10 mouse cellular contexts compared by ENCODE assay signal in genomic region chr8:120898008-120898407, GRCm38 (mm10).
DNase-seq lines count a peak whose midpoint lies in the region; ATAC-seq lines count a peak whose summit lies in the region.
"Had no signal": no experiment of that assay in that cellular context is flagged by ENCODE, and none has a peak within 500 bp of the region (broad histone marks: within the 10 kb centered on the region; RNA-seq: fewer than 3 reads in every experiment).

No protein-coding gene starts in this region.

- H3K27me3 ChIP-seq in hindbrain, embryonic 10.5 days (ENCODE audit: insufficient read depth, poor library complexity, severe bottlenecking), result peaks cover 91% of the 10 kb centered on the region
- peaks cover 68% of the 10 kb centered on the region for H3K27me3 ChIP-seq in hindbrain, embryonic 12.5 days
- H3K27me3 ChIP-seq in liver, embryonic 13.5 days, result peaks cover 45% of the 10 kb centered on the region
- no peaks in the 10 kb centered on the region; the same call in 1 of the 2 replicates for H3K27me3 ChIP-seq in splenic B cell, adult 2 months (ENCODE audit: control insufficient read depth, insufficient read depth, low read length, poor library complexity, severe bottlenecking)
- peaks cover 35% of the 10 kb centered on the region for H3K27me3 ChIP-seq in hindbrain, embryonic 14.5 days (ENCODE audit: control insufficient read depth, insufficient read depth, low read length)

- no peak overlapping the region for H3K4me2 ChIP-seq in hindbrain, embryonic 12.5 days (replicated peaks)
- H3K4me2 ChIP-seq in liver, embryonic 13.5 days, result no peak overlapping the region
- no peak overlapping the region for H3K4me2 ChIP-seq in hindbrain, embryonic 14.5 days (replicated peaks)
- H3K4me2 ChIP-seq: embryonic facial prominence, embryonic 15.5 days; stomach, embryonic 15.5 days had no signal

- no peak overlapping the region for H3K4me3 ChIP-seq in hindbrain, embryonic 10.5 days
- no peak overlapping the region for H3K4me3 ChIP-seq in hindbrain, embryonic 12.5 days
- no peak overlapping the region for H3K4me3 ChIP-seq in liver, embryonic 13.5 days (replicated peaks)
- no peak overlapping the region for H3K4me3 ChIP-seq in hindbrain, embryonic 14.5 days (replicated peaks; ENCODE audit: low read length)
- H3K4me3 ChIP-seq: embryonic facial prominence, embryonic 15.5 days; stomach, embryonic 15.5 days had no signal

- ATAC-seq in hindbrain, embryonic 12.5 days (ENCODE audit: low FRiP score), result no peak
- no peak for ATAC-seq in liver, embryonic 13.5 days (ENCODE audit: low read depth)
- ATAC-seq in hindbrain, embryonic 14.5 days (ENCODE audit: low FRiP score), result no peak

- H3K9me3 ChIP-seq in hindbrain, embryonic 10.5 days, result peaks cover 5% of the 10 kb centered on the region; the same call in 1 of the 2 replicates
- H3K9me3 ChIP-seq in hindbrain, embryonic 12.5 days (replicated peaks), result no peaks in the 10 kb centered on the region
- no peaks in the 10 kb centered on the region for H3K9me3 ChIP-seq in liver, embryonic 13.5 days (replicated peaks)
- no peaks in the 10 kb centered on the region for H3K9me3 ChIP-seq in hindbrain, embryonic 14.5 days (ENCODE audit: control insufficient read depth, low read length)
- H3K9me3 ChIP-seq: embryonic facial prominence, embryonic 15.5 days; stomach, embryonic 15.5 days had no signal

- no peaks in the 10 kb centered on the region for H3K36me3 ChIP-seq in hindbrain, embryonic 10.5 days
- no peaks in the 10 kb centered on the region for H3K36me3 ChIP-seq in hindbrain, embryonic 12.5 days
- H3K36me3 ChIP-seq in liver, embryonic 13.5 days, result no peaks in the 10 kb centered on the region
- H3K36me3 ChIP-seq in splenic B cell, adult 2 months (ENCODE audit: control insufficient read depth, insufficient read depth, low read length, poor library complexity, severe bottlenecking), result no peaks in the 10 kb centered on the region
- H3K36me3 ChIP-seq in hindbrain, embryonic 14.5 days (replicated peaks; ENCODE audit: control insufficient read depth, insufficient read depth), result no peaks in the 10 kb centered on the region
- H3K36me3 ChIP-seq: embryonic facial prominence, embryonic 15.5 days; stomach, embryonic 15.5 days had no signal

- DNase-seq in hindbrain, embryonic 10.5 days (ENCODE audit: low spot score), result peak; percentile 66
- DNase-seq in B cell, adult 2 months, result peak; percentile 46 to 55
- DNase-seq in WW6 (ENCODE audit: low read depth, low spot score), result peak; percentile 63
- DNase-seq in gastrocnemius, postnatal 10 days, result peak; percentile 57
- peak; percentile 24 for DNase-seq in liver, embryonic 13.5 days
- peak; percentile 43 for DNase-seq in splenic B cell, adult 2 months (ENCODE audit: low read depth, low spot score)
- DNase-seq in hindbrain, embryonic 14.5 days (ENCODE audit: low spot score), result no peak

- no peak overlapping the region for H3K27ac ChIP-seq in hindbrain, embryonic 10.5 days
- H3K27ac ChIP-seq in hindbrain, embryonic 12.5 days, result no peak overlapping the region
- no peak overlapping the region for H3K27ac ChIP-seq in liver, embryonic 13.5 days
- no peak overlapping the region for H3K27ac ChIP-seq in hindbrain, embryonic 14.5 days
- H3K27ac ChIP-seq: embryonic facial prominence, embryonic 15.5 days had no signal

- 46% methylated on average over 4 of the region's 4 CpGs for WGBS in hindbrain, embryonic 10.5 days
- WGBS in hindbrain, embryonic 12.5 days, result 58% methylated on average over 4 of the region's 4 CpGs
- 40% methylated on average over 4 of the region's 4 CpGs for WGBS in liver, embryonic 13.5 days (ENCODE audit: insufficient replicate concordance)
- WGBS in hindbrain, embryonic 14.5 days, result 55% methylated on average over 4 of the region's 4 CpGs

- H3K9ac ChIP-seq in hindbrain, embryonic 12.5 days, result no peak overlapping the region
- no peak overlapping the region for H3K9ac ChIP-seq in liver, embryonic 13.5 days
- H3K9ac ChIP-seq in hindbrain, embryonic 14.5 days, result no peak overlapping the region
- H3K9ac ChIP-seq: embryonic facial prominence, embryonic 15.5 days; stomach, embryonic 15.5 days had no signal

- H3K4me1 ChIP-seq in hindbrain, embryonic 10.5 days (replicated peaks), result peaks cover 60% of the 10 kb centered on the region
- H3K4me1 ChIP-seq in hindbrain, embryonic 12.5 days, result peaks cover 20% of the 10 kb centered on the region
- 0 out of 2 replicates have a peak, but pooled peaks cover 3% of the 10 kb centered on the region for H3K4me1 ChIP-seq in liver, embryonic 13.5 days (replicated peaks)
- peaks cover 12% of the 10 kb centered on the region; the same call in 1 of the 2 replicates for H3K4me1 ChIP-seq in hindbrain, embryonic 14.5 days (replicated peaks; ENCODE audit: control insufficient read depth, insufficient read depth, low read length)
